Mouse (Mus musculus) E14TG2a.4 (cell line): ENCODE measurements around the gene Ssr1.

Experiments
- H3K27me3 ChIP-seq: 2 replicates; pipeline ENCODE4 v1.6.1; 2014; ENCODE audit warnings: low read length, control low read depth; ENCODE audit not compliant: insufficient read depth
- H3K36me3 ChIP-seq: 2 replicates; pipeline ENCODE4 v1.6.1; 2014; ENCODE audit warnings: low read length, control low read depth; ENCODE audit not compliant: insufficient read depth
- H3K4me1 ChIP-seq: replicated peaks from 2 replicates; pipeline ENCODE4 v1.6.1; 2014; ENCODE audit warnings: low read depth, low read length, control low read depth
- H3K4me3 ChIP-seq: replicated peaks from 2 replicates; pipeline ENCODE4 v1.5.1; 2014; ENCODE audit warnings: mild to moderate bottlenecking, low read length
- H3K9me3 ChIP-seq: 2 replicates; pipeline ENCODE4 v1.6.1; 2014; ENCODE audit warnings: low read length, control low read depth
- CTCF ChIP-seq: conservative IDR thresholded peaks from 2 replicates; pipeline ENCODE4 v1.5.1; 2014; ENCODE audit warnings: low read length
- NANOG ChIP-seq: IDR thresholded peaks from 2 replicates; pipeline ENCODE4 v1.6.1; 2014; ENCODE audit warnings: borderline replicate concordance, low read length, mixed read lengths
- POU5F1 ChIP-seq: IDR thresholded peaks from 2 replicates; pipeline ENCODE4 v1.6.1; 2014; ENCODE audit warnings: low read length, borderline replicate concordance

Ssr1 gene

GRCm38 (mm10) chr13:37969988-37970387 is 24.0 kb downstream of the Ssr1 start:
- Histone ChIP-seq H3K4me1 (peaks cover 43% of the 10 kb centered on the region), H3K27me3 (no peaks in the 10 kb centered on the region), H3K9me3 (no peaks in the 10 kb centered on the region), H3K36me3 (peaks cover 28% of the 10 kb centered on the region), H3K4me3 (no peak overlapping the region)
- TF ChIP-seq NANOG (no peak), CTCF (no peak), POU5F1 (no peak)

- H3K4me3 ChIP-seq, result no peak overlapping the region
- TF ChIP-seq NANOG (no peak), CTCF (peak; percentile 94), POU5F1 (no peak)
- no peaks in the 10 kb centered on the region for H3K27me3 ChIP-seq
- no peaks in the 10 kb centered on the region for H3K9me3 ChIP-seq
- H3K4me1 ChIP-seq, result peaks cover 49% of the 10 kb centered on the region
- H3K36me3 ChIP-seq, result peaks cover 28% of the 10 kb centered on the region
These were observed 24.7 kb downstream of the Ssr1 start for GRCm38 (mm10) chr13:37969337-37969736.

GRCm38 (mm10) chr13:37967565-37967964 is 26.5 kb downstream of the Ssr1 start:
- TF ChIP-seq POU5F1 (no peak), NANOG (no peak), CTCF (no peak)
- peaks cover 12% of the 10 kb centered on the region; the same call in 1 of the 2 replicates for H3K36me3 ChIP-seq

GRCm38 (mm10) chr13:37967052-37967437 is 27.0 kb downstream of the Ssr1 start:
- Histone ChIP-seq H3K9me3 (no peaks in the 10 kb centered on the region), H3K36me3 (0 out of 2 replicates have a peak, but pooled peaks cover 7% of the 10 kb centered on the region), H3K27me3 (0 out of 2 replicates have a peak, but pooled peaks cover 7% of the 10 kb centered on the region), H3K4me1 (peaks cover 62% of the 10 kb centered on the region), H3K4me3 (peak overlapping the region; percentile 57)
- no peak for TF ChIP-seq POU5F1
- no peak for TF ChIP-seq CTCF
- TF ChIP-seq NANOG, result no peak

More at GRCm38 (mm10) chr13:37967565-37967964, 26.5 kb downstream of the Ssr1 start:
- peak overlapping the region; percentile 57 for H3K4me3 ChIP-seq
- H3K27me3 ChIP-seq, result 0 out of 2 replicates have a peak, but pooled peaks cover 7% of the 10 kb centered on the region
- H3K4me1 ChIP-seq, result peaks cover 62% of the 10 kb centered on the region
- H3K9me3 ChIP-seq, result no peaks in the 10 kb centered on the region

GRCm38 (mm10) chr13:37966256-37967051 is 27.6 kb downstream of the Ssr1 start:
- Histone ChIP-seq H3K4me3 (peak overlapping the region; percentile 67), H3K9me3 (no peaks in the 10 kb centered on the region), H3K36me3 (0 out of 2 replicates have a peak, but pooled peaks cover under 1% of the 10 kb centered on the region), H3K4me1 (peaks cover 62% of the 10 kb centered on the region), H3K27me3 (0 out of 2 replicates have a peak, but pooled peaks cover 7% of the 10 kb centered on the region)
- no peak for TF ChIP-seq POU5F1
- no peak for TF ChIP-seq CTCF
- no peak for TF ChIP-seq NANOG

GRCm38 (mm10) chr13:37965126-37965914 is 28.7 kb downstream of the Ssr1 start:
- Histone ChIP-seq H3K9me3 (no peaks in the 10 kb centered on the region), H3K4me3 (peak overlapping the region; percentile 67), H3K36me3 (no peaks in the 10 kb centered on the region), H3K27me3 (0 out of 2 replicates have a peak, but pooled peaks cover 7% of the 10 kb centered on the region), H3K4me1 (peaks cover 58% of the 10 kb centered on the region)
- peak; percentile 98 for TF ChIP-seq CTCF
- TF ChIP-seq NANOG, result no peak
- TF ChIP-seq POU5F1, result no peak

- H3K4me1 ChIP-seq, result peaks cover 64% of the 10 kb centered on the region
- H3K9me3 ChIP-seq, result no peaks in the 10 kb centered on the region
- H3K4me3 ChIP-seq, result peak overlapping the region; percentile 67
- TF ChIP-seq NANOG, result no peak
- TF ChIP-seq POU5F1, result no peak
- TF ChIP-seq CTCF, result no peak
- H3K27me3 ChIP-seq, result 0 out of 2 replicates have a peak, but pooled peaks cover 7% of the 10 kb centered on the region
- H3K36me3 ChIP-seq, result no peaks in the 10 kb centered on the region
These were observed 29.6 kb downstream of the Ssr1 start for GRCm38 (mm10) chr13:37964128-37965087.
